Mouse (Mus musculus): ENCODE measurements around the gene Kcnq1.

- TF ChIP-seq POLR2A (IDR thresholded peaks at IDR 0.05; ENCODE audit: borderline replicate concordance, extremely low read depth, low read depth, low read length): no peak
- no peak for TF ChIP-seq CTCF (IDR thresholded peaks at IDR 0.05; ENCODE audit: insufficient read depth, low read length)
These were observed 194.5 kb downstream of the Kcnq1 start for GRCm38 (mm10) chr7:143300681-143301080.
